Mouse (Mus musculus): Measurements from ENCODE around the gene Prkd2. TPM values are rescaled to one million over a fixed set of nuclear protein-coding genes. Genes with fewer than 3 reads are reported as not detected.

Gene Prkd2
- polyA plus RNA-seq, 1 experiment, result 6.8 TPM

DNA sequence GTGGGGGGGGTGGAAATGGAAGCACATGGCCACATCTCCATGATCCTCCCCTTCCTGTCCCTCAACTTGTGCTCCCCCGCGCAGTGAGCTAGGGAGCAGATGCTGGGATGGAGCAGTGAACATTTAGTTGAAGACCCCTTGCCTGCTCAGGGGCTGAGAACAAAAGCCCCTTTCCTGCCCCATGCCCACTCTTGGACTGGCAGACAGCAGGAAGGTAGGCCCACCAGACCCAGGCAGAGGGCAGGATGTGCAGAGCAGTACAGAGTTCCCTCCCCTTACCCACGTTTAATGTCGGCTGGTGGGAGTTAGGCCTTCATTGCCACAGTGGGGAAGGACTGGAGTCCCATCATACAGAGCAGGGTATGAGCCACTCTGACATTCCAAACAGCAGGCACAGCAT is 1.6 kb upstream of the Prkd2 start:
- Histone ChIP-seq H3K4me1 (ENCODE audit: control insufficient read depth, insufficient read depth, low read length) (0 out of 2 replicates have a peak, but pooled peaks cover 2% of the 10 kb centered on the region), H3K27ac (ENCODE audit: insufficient read depth, low read length) (no peak overlapping the region), H3K4me3 (ENCODE audit: insufficient read depth, low read length) (no peak overlapping the region)
- TF ChIP-seq CTCF (IDR thresholded peaks at IDR 0.05; ENCODE audit: extremely low read depth, insufficient read depth, low read length) (no peak), POLR2A (IDR thresholded peaks at IDR 0.05; ENCODE audit: extremely low read depth, insufficient read depth, low read length) (no peak)

DNA sequence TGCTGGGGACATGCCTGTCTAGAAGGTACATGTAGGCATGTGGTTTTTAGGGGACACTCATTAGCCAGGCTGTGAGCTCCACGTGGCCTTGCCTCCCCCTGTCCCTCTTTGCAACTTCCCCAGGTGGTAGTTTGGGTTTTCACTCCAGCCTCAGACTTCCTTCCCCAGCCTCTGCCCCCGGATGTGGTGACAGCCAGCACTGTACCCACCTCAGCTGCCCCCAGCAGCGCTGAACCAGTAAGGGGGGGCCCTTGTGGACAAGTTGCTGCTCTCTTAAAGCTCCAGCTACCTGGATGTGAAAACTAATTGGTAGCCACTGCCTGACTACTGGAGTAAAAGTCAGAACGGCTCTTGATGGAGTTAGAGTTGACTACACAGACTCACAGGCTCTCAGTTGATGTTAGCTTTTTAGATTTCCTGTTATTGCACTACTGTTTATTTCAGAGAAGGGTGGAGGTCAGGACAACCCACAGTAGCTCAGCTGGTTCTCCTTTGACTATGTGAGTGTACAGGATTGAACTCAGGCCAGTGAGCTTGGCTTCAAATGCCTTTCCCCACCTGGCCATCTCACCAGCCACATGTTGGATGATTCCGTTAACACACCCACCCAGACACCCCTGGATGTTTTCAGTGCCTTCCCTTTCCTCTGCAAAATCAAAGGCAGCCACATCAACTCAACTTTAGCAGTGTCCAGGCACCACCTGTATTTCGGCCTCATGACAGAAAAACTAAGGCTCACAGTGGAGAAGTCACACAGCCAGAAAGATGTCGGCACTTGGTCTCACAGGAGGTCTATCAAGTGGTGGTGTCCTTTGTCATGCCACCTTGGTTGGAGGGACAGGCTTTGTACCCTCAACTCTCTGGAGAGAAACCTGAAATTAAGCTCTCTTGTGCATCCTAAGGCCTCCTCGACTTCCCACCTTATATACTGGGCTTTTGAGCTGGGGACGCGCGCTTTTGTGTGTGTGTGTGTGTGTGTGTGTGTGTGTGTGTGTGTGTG is 841 bp upstream of the Prkd2 start:
- TF ChIP-seq POLR2A (IDR thresholded peaks at IDR 0.05; ENCODE audit: extremely low read depth, insufficient read depth, low read length) (no peak), CTCF (IDR thresholded peaks at IDR 0.05; ENCODE audit: extremely low read depth, insufficient read depth, low read length) (no peak)
- peak overlapping the region; percentile 48; the same call in 1 of the 2 replicates for H3K4me3 ChIP-seq (ENCODE audit: insufficient read depth, low read length)

GRCm38 (mm10) chr7:16843441-16844171 is 904 bp downstream of the Prkd2 start:
- Histone ChIP-seq H3K4me1 (ENCODE audit: control insufficient read depth, insufficient read depth, low read length) (0 out of 2 replicates have a peak, but pooled peaks cover 2% of the 10 kb centered on the region), H3K4me3 (ENCODE audit: insufficient read depth, low read length) (peak overlapping the region; percentile 48), H3K27ac (ENCODE audit: insufficient read depth, low read length) (peak overlapping the region; percentile 87)
- TF ChIP-seq POLR2A (IDR thresholded peaks at IDR 0.05; ENCODE audit: extremely low read depth, insufficient read depth, low read length) (no peak), CTCF (IDR thresholded peaks at IDR 0.05; ENCODE audit: extremely low read depth, insufficient read depth, low read length) (no peak)

More for the DNA sequence above, 841 bp upstream of the Prkd2 start:
- Histone ChIP-seq H3K27ac (ENCODE audit: insufficient read depth, low read length) (no peak overlapping the region), H3K4me1 (ENCODE audit: control insufficient read depth, insufficient read depth, low read length) (0 out of 2 replicates have a peak, but pooled peaks cover 2% of the 10 kb centered on the region)

- TF ChIP-seq POLR2A (IDR thresholded peaks at IDR 0.05; ENCODE audit: extremely low read depth, insufficient read depth, low read length) (no peak), CTCF (IDR thresholded peaks at IDR 0.05; ENCODE audit: extremely low read depth, insufficient read depth, low read length) (no peak)
- Histone ChIP-seq H3K27ac (ENCODE audit: insufficient read depth, low read length) (peak overlapping the region; percentile 4), H3K4me1 (ENCODE audit: control insufficient read depth, insufficient read depth, low read length) (0 out of 2 replicates have a peak, but pooled peaks cover 2% of the 10 kb centered on the region), H3K4me3 (ENCODE audit: insufficient read depth, low read length) (0 out of 2 replicates have a peak overlapping the region, but pooled peaks have one; percentile 19)
Observed at GRCm38 (mm10) chr7:16844696-16845071, 2.0 kb downstream of the Prkd2 start.

DNA sequence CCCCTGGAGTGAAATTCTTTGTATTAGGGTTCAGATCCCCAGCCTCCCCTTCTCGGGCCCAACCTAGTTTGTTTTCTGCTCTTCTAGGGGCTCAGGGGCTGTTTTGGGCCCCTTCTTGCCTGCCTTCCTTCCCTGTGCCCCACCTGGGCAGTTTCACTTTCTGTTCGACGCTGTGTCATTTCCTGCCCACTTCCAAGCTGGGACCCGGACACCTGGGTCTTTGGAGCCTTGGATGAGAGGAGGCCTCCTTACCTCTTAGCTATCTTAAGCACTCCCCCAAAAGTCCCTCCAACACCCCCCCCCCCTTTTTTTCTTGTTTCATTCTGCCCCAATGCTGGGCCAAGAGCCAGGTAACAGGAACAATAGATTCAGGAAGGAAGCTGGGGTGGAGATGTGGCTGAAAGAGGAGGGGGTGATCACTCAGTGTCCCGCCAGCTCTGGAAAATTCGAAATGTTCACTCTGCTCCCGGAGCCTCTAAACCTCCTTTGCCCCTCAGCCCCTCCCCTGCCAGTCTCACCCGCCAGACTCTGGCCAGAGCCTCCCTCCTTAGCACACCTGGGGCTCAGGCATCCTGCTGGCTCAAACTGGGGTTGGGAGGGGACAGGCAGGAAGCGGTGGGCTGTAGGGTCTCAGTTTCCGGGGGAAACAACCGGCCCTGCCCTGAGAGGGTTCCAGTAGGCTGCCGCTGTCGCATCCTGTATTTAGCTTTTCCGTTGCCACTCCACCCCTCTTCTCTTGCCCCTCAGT is 2.5 kb downstream of the Prkd2 start:
- TF ChIP-seq CTCF (IDR thresholded peaks at IDR 0.05; ENCODE audit: extremely low read depth, insufficient read depth, low read length) (no peak), POLR2A (IDR thresholded peaks at IDR 0.05; ENCODE audit: extremely low read depth, insufficient read depth, low read length) (no peak)
- Histone ChIP-seq H3K27ac (ENCODE audit: insufficient read depth, low read length) (peak overlapping the region; percentile 4), H3K4me1 (ENCODE audit: control insufficient read depth, insufficient read depth, low read length) (0 out of 2 replicates have a peak, but pooled peaks cover 2% of the 10 kb centered on the region), H3K4me3 (ENCODE audit: insufficient read depth, low read length) (peak overlapping the region; percentile 19; the same call in 1 of the 2 replicates)

- Histone ChIP-seq H3K4me1 (ENCODE audit: control insufficient read depth, insufficient read depth, low read length) (0 out of 2 replicates have a peak, but pooled peaks cover 2% of the 10 kb centered on the region), H3K4me3 (ENCODE audit: insufficient read depth, low read length) (no peak overlapping the region), H3K27ac (ENCODE audit: insufficient read depth, low read length) (no peak overlapping the region)
- TF ChIP-seq POLR2A (IDR thresholded peaks at IDR 0.05; ENCODE audit: extremely low read depth, insufficient read depth, low read length) (no peak), CTCF (IDR thresholded peaks at IDR 0.05; ENCODE audit: extremely low read depth, insufficient read depth, low read length) (no peak)
Observed at GRCm38 (mm10) chr7:16845820-16846167, 3.1 kb downstream of the Prkd2 start.

DNA sequence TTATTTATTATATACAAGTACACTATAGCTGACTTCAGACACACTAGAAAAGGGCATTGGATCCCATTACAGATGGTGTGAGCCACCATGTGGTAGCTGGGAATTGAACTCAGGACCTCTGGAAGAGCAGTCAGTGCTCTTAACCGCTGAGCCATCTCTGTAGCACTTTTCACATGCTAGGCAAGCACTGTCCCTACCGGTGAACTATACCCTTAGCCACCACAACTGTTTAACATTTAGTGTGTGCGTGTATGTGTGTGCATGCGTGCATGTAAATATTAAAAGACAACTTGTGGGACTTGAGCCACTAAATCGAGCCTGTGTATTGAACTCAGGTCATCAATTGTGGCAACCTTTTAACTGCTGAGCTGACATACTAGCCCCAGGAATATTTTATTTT is 4.1 kb downstream of the Prkd2 start:
- no peak overlapping the region for H3K4me3 ChIP-seq (ENCODE audit: insufficient read depth, low read length)
- TF ChIP-seq POLR2A (IDR thresholded peaks at IDR 0.05; ENCODE audit: extremely low read depth, insufficient read depth, low read length), result no peak
- TF ChIP-seq CTCF (IDR thresholded peaks at IDR 0.05; ENCODE audit: extremely low read depth, insufficient read depth, low read length), result no peak
- H3K4me1 ChIP-seq (ENCODE audit: control insufficient read depth, insufficient read depth, low read length), result 0 out of 2 replicates have a peak, but pooled peaks cover 2% of the 10 kb centered on the region
- no peak overlapping the region for H3K27ac ChIP-seq (ENCODE audit: insufficient read depth, low read length)

DNA sequence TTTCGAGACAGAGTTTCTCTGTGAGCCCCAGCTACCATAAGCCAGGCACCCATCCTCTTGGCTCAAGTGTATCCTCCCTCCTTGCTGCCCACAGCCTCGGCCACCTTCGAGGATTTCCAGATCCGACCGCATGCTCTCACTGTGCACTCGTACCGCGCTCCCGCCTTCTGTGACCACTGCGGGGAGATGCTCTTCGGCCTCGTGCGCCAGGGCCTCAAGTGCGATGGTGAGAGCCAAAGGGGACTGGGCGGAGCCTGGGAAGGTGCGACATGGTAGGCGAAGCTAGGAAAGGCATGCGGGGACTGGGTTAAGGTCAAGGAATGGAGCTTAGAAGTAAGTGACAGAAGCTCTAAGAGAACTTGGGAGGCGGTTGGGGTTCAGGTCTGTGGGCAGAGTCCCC is 4.8 kb downstream of the Prkd2 start:
- TF ChIP-seq POLR2A (IDR thresholded peaks at IDR 0.05; ENCODE audit: extremely low read depth, insufficient read depth, low read length) (no peak), CTCF (IDR thresholded peaks at IDR 0.05; ENCODE audit: extremely low read depth, insufficient read depth, low read length) (no peak)
- Histone ChIP-seq H3K27ac (ENCODE audit: insufficient read depth, low read length) (no peak overlapping the region), H3K4me1 (ENCODE audit: control insufficient read depth, insufficient read depth, low read length) (no peaks in the 10 kb centered on the region), H3K4me3 (ENCODE audit: insufficient read depth, low read length) (no peak overlapping the region)

GRCm38 (mm10) chr7:16848579-16848978 is 5.9 kb downstream of the Prkd2 start:
- Histone ChIP-seq H3K27ac (ENCODE audit: insufficient read depth, low read length) (no peak overlapping the region), H3K4me3 (ENCODE audit: insufficient read depth, low read length) (no peak overlapping the region), H3K4me1 (ENCODE audit: control insufficient read depth, insufficient read depth, low read length) (no peaks in the 10 kb centered on the region)
- TF ChIP-seq CTCF (IDR thresholded peaks at IDR 0.05; ENCODE audit: extremely low read depth, insufficient read depth, low read length) (peak; percentile 52), POLR2A (IDR thresholded peaks at IDR 0.05; ENCODE audit: extremely low read depth, insufficient read depth, low read length) (no peak)

Data from cortical plate, adult 2 months (tissue).